Mouse (Mus musculus) retina, postnatal 1 day (tissue): ENCODE measurements around the gene Krr1.

Experiments
- DNase-seq: peaks from one replicate; pipeline ENCODE4 v3.0.0-alpha.2; 2012

Gene Krr1

GRCm38 (mm10) chr10:111972542-111973361 is at the start of gene Krr1:
Gene Krr1 (plus strand): TSS chr10:111972664.
- DNase-seq, result peak; percentile 98

GRCm38 (mm10) chr10:111923503-111924135 is 48.8 kb upstream of the Krr1 start:
- no peak for DNase-seq

DNA sequence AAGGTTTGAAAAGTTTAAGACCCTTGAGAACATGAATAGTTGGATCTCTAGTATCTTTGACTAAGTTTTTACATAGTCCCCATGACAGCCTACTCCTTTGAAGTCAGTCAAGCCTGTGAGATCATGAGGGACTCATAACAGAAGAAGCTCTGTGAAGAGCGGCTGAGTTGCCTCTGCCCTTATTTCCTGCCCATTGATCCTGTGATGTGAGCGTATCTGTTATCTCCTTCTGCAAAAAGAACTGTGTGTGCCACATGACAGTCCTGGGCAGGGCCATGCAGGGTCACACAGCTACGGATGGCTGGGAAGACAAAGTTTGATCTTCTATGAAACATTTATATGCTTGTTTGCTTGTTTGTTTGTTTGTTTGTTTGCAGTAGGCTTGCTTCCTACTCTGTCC is 48.3 kb upstream of the Krr1 start:
- DNase-seq, result peak; percentile 30

DNA sequence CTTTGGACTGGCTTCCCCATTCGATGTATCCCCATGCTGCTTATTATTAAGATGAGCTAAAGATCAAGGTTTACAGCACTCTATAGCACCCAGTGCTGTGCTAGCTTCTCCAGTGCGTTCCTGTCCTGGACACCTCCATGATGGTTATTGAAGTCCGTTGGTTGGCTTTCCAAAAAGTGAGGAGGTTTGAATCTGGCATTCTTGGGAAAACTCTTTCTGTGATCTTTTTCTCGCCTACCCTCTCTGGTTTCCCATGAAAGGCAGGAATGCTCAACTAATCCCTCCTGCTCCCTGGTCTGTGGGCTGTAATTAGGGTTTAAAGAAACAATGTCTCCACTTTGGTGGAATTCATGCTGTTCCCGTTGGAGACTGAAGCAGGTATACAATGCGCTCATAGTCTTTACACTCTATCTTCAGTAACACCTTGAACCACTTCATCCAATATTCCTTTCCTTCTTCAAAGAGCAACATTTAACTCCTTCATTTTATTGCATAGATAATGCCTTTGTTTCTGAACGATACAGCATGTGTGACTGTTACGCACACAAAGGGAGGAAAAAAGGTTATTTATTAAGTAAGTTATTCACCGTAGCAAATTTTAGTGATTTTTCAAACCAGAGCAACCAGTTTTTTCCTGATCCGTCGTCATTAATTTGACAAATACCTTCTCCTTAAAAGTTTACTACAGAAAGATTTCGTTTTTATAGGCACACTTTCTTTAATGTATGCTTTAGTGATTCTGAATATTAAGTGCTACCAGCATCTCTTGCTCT is 47.6 kb upstream of the Krr1 start:
- DNase-seq, result peak; percentile 6

DNA sequence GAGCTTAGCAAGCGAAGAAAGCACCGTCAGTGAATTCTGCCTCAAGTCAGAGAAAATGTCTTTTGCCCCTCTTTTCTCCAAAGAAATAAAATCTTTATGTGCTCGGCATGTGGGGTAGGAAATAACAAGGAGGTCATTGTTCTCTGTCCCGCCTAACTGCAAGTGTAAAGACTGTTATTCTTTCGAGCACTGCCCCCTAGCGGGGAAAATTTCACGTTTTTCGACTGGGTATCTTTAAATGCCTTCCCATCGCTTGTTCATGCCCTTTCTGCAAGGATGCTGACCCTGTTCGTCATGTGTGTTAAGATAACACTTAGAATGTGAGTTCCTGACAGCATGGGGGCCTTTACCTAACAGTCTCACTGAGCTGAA is 47.0 kb upstream of the Krr1 start:
- peak; percentile 95 for DNase-seq

- peak; percentile 59 for DNase-seq
Observed at GRCm38 (mm10) chr10:111932621-111933345, 39.7 kb upstream of the Krr1 start.

- peak; percentile 23 for DNase-seq
Observed at GRCm38 (mm10) chr10:111935207-111935606, 37.3 kb upstream of the Krr1 start.

DNA sequence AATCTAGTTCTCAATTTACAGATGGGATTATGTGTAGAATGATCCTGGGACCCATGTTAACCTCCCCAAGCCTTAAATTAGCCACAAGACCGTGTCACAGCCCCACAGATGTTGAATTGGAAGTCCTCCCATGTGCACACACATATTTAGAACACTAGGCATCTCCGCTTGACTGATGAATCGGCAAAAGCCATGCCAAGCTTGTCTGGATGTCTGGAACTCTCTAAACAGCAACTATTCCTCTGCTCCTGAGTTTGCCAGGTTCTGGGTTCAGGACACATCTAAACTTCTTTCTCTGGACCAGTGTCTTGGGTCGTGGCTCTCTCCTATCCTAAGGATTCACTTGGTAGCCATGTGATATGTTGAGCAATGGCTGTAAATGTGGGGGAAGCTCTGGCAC is 36.4 kb upstream of the Krr1 start:
- DNase-seq, result no peak

DNA sequence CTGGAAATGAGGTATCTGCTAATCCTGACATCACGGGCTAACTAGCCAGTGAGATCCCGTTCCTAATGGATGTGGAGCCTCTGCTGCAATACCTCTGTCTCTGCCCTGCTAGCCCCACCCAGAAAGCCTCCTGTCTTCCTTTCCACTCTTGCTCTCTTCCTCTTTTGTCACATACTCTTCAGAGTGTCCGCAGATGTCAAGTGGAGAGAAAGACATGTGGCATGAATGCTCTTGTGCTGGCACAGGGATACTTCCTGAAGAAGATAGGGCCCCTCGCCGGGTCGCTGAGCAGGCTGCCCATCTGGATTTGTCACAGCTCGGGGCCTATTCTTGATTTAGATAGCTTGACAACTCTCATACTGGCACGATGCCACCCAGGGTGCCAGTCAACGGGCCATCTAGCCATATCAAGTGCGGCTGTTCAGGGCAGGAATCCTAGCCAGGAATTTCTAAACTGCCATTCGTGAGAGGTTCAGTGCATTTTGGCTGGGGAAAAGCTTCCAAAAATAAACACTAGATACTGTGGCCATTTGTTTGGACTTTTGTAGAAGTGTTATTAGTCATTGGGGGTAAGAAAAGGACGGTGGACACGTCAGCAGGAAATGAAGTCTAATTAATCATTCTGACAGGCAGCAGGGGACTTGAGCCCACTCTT is 35.8 kb upstream of the Krr1 start:
- peak; percentile 72 for DNase-seq

- DNase-seq, result no peak
Observed at GRCm38 (mm10) chr10:111937146-111937534, 35.3 kb upstream of the Krr1 start.

DNA sequence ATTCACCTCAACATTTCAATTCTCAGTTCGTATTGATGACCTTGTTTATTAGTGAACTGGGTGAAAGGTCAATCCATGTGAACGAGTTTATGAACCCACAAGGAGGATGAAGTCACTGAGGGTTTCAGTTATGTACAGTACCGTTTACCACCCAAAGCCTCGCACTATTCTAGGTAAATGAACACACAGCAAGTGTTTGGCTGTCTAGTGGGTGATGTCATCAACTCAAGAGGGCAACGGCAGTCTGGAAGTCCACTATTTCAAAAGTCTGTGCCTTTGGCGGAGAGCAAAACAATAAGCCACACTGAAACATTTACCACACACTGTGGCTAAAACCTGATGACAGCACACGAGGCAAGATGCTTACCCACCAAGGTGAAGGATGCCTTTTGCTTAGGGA is 29.4 kb upstream of the Krr1 start:
- DNase-seq, result no peak

DNA sequence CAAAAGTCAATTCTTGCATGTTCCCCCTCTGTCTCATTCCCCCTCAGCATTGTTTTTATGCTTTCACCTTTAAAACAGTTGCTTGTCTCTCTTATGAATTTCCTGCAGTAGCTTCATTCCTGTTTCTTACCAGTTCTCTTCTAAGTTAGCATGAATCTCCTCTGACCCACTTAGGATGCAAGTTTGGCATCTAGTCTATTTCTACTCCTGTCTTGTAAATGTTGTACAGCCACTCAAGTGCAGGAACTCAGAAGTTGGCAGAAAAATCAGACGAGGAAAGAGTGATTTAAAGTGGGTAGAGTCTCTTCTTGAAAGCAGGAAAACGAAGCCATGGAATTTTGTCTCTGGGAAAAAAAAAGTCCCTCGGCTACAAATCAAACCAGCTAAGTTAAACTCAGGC is 26.9 kb upstream of the Krr1 start:
- no peak for DNase-seq

DNA sequence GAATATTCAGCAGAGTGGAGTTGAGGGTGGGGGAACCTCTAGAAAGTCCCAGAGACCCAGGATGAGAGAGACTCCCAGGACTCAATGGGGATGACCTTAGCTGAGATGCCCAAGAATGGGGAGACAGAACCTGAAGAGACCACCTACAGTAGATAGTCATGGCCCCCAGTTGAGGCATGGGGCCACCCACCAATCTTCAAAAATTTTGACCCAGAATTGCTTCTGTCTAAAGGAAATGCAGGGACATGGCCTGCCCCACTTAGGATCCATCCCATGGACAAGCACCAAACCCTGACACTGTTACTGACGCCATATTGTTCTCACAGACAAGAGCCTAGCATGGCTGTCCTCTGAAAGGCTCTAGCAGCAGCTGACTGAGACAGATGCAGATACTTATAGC is 24.4 kb upstream of the Krr1 start:
- no peak for DNase-seq

DNA sequence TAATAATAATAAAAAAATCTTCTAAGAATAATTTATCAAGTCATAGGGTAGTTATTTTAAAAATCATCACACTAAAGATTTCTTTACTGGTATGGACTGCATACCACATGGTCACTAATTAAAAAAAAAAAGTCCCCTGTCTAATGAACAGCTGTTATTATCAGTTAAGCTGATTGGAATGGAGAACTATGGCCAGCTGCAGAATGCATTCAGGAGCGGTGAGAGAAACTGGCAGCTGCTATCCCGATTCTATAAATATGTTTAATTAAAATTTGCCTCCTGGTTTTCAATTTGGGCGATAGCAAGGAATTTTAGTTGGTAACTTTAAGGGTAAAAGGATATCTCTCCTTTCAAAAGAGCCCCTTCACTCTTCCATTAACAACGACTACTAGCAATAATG is 23.5 kb upstream of the Krr1 start:
- peak; percentile 69 for DNase-seq

- DNase-seq, result no peak
Observed at GRCm38 (mm10) chr10:111955836-111956235, 16.6 kb upstream of the Krr1 start.

DNA sequence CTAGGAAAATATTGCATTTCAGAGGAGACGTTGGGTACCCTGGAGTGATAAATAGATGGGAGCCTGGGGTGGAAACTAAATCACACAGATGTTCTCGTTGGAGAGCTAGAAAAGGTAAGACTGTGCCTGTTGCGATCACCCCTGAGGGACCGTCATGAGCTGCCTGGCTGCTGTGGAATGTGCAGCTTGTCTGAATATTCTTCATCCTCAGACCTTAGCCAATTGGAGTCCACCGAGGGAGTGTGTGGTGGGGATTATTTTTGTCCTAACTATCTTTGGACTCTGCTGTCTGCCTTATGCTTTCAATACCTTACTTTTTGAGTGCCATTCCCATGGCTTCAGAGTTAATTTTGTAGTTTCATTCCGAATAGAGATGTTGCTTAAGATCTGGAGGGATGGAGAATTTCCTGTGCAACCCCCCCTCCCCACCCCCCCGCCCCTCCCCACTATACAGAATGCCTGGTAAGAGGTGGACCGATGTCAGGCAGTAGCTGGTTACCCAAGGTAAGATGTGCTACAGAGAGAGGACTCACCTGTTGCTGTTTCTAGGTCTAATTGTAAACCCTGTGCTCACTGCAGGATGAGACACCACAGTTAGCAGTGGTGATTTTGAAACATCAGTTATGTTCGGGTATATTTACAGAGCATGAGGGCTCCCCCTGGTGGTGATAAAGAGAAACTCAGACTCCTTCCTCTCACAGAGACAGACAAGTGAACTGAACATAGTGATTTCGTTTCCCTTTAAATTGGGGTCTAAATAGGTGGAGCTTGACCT is 15.0 kb upstream of the Krr1 start:
- peak; percentile 86 for DNase-seq

GRCm38 (mm10) chr10:111958046-111958421 is 14.4 kb upstream of the Krr1 start:
- no peak for DNase-seq

DNA sequence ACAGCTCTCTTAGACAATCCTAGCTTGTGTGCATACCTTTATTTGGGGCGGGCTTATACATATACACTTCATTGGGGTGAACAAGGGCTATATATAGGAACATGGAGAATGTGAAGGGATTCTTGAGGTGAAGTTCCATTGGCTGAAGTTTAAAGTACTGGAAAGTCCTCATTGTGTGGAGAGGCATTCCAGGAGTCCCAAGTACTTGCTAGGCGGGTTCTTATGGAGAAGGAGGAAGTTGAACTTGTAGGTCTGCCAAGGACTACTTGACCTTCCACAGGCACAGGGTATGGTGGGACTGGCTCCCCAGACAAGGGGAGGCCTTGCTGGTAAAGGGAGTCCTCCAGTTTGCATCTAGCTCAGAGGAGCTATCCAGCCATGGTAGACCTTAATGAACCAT is 13.1 kb upstream of the Krr1 start:
- DNase-seq, result no peak

- DNase-seq, result no peak
Observed at GRCm38 (mm10) chr10:111960459-111960858, 12.0 kb upstream of the Krr1 start.

DNA sequence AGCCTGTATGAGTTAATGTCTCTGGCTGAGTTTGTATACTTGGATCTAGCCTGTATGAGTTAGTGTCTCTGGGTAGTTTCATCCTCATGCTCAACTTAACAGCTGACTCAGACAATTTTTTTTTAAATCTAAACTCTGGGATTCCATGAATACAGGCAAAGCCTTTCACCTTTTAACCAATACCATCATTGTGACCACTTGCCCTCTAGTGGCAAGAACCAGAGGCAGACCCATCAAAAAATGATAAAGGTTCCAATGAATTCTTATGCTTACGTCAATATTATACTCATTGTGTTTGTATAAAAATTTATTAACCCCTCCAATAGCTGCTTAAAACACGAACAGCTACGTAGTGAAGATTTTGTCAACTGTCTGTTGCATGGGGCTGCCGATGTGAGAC is 6.1 kb upstream of the Krr1 start:
- no peak for DNase-seq

- DNase-seq, result no peak
Observed at GRCm38 (mm10) chr10:111971929-111972328, 535 bp upstream of the Krr1 start.

- DNase-seq, result peak; percentile 67
Observed at GRCm38 (mm10) chr10:111977584-111977983, 5.1 kb downstream of the Krr1 start.
